In the genomic region with DNA sequence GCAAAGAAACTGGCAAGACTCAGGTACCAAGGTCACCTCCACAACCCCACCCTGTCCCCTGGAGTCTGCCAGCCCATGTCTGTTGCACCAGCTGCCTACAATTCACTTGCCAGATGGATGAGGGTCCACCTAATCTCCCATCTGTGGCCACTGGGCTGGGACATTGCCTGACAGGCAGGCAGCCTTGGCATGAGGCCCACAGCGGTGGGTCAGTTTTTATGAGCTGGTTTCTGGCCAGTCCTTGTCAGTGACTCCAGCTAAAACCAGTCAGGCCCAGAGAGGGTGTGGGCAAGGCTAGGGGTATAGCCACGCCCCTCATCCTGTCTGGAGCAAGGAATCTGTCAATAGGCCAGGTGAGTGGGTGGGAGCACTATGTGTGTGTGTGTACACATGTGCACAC, we compare ENCODE assay signal across 16 mouse cellular contexts. TPM values are rescaled to one million over a fixed set of nuclear protein-coding genes. Genes with fewer than 3 reads are reported as not detected.
A peak's percentile ranks its signal among the peaks of the same experiment; 100 is the strongest.
DNase-seq lines count a peak whose midpoint lies in the region; ATAC-seq and TF ChIP-seq lines count a peak whose summit lies in the region.
"Had no signal": no experiment of that assay in that cellular context is flagged by ENCODE, and none has a peak within 500 bp of the region (broad histone marks: within the 10 kb centered on the region; RNA-seq: fewer than 3 reads in every experiment).

No protein-coding gene starts in this region.

- no peaks in the 10 kb centered on the region for H3K27me3 ChIP-seq in intestine, embryonic 15.5 days (replicated peaks)
- no peaks in the 10 kb centered on the region for H3K27me3 ChIP-seq in intestine, postnatal 0 days (replicated peaks; ENCODE audit: control insufficient read depth, insufficient read depth, low read length)
- no peaks in the 10 kb centered on the region for H3K27me3 ChIP-seq in kidney, embryonic 16.5 days (ENCODE audit: insufficient read depth, low read length)
- H3K27me3 ChIP-seq in heart, embryonic 10.5 days (ENCODE audit: insufficient read depth, poor library complexity, severe bottlenecking) = no peaks in the 10 kb centered on the region
- H3K27me3 ChIP-seq: embryonic facial prominence, embryonic 12.5 days; forebrain, embryonic 15.5 days; heart, embryonic 12.5 days; liver, embryonic 13.5 days had no signal

- H3K4me1 ChIP-seq in intestine, embryonic 15.5 days (replicated peaks) = no peaks in the 10 kb centered on the region
- H3K4me1 ChIP-seq in intestine, postnatal 0 days (replicated peaks; ENCODE audit: control insufficient read depth, insufficient read depth, low read length) = no peaks in the 10 kb centered on the region
- H3K4me1 ChIP-seq in kidney, embryonic 16.5 days (ENCODE audit: insufficient read depth, low read length) = peaks cover 34% of the 10 kb centered on the region
- H3K4me1 ChIP-seq in heart, embryonic 10.5 days = peaks cover 33% of the 10 kb centered on the region
- H3K4me1 ChIP-seq: embryonic facial prominence, embryonic 12.5 days; forebrain, embryonic 15.5 days had no signal

- no peak overlapping the region for H3K9ac ChIP-seq in intestine, embryonic 15.5 days
- no peak overlapping the region for H3K9ac ChIP-seq in intestine, postnatal 0 days (ENCODE audit: low read depth, low read length)
- H3K9ac ChIP-seq in kidney, embryonic 16.5 days (replicated peaks; ENCODE audit: low read length) = no peak overlapping the region
- H3K9ac ChIP-seq: embryonic facial prominence, embryonic 12.5 days; forebrain, embryonic 15.5 days; heart, embryonic 12.5 days; liver, embryonic 13.5 days had no signal

- DNase-seq in MN1 (ENCODE audit: low spot score) = peak; percentile 73
- peak; percentile 82 for DNase-seq in gastrocnemius, adult 2 months
- no peak for DNase-seq in layer of hippocampus, postnatal 10 days (ENCODE audit: low spot score in 2 of 2)
- DNase-seq in heart, embryonic 10.5 days (ENCODE audit: low spot score) = no peak
- DNase-seq: cerebellum, adult 8-10 months; liver, embryonic 13.5 days; lung, postnatal 4 days had no signal

- no peak overlapping the region for H3K4me2 ChIP-seq in intestine, embryonic 15.5 days (replicated peaks)
- H3K4me2 ChIP-seq in intestine, postnatal 0 days (replicated peaks; ENCODE audit: low read depth) = no peak overlapping the region
- no peak overlapping the region for H3K4me2 ChIP-seq in kidney, embryonic 16.5 days (replicated peaks; ENCODE audit: low read depth, low read length)
- H3K4me2 ChIP-seq: embryonic facial prominence, embryonic 12.5 days; forebrain, embryonic 15.5 days; heart, embryonic 12.5 days; liver, embryonic 13.5 days had no signal

- H3K27ac ChIP-seq in intestine, embryonic 15.5 days = no peak overlapping the region
- no peak overlapping the region for H3K27ac ChIP-seq in intestine, postnatal 0 days (ENCODE audit: low read depth, low read length)
- H3K27ac ChIP-seq in gastrocnemius, adult 2 months = no peak overlapping the region
- peak overlapping the region; percentile 52; the same call in 1 of the 2 replicates for H3K27ac ChIP-seq in kidney, embryonic 16.5 days (ENCODE audit: low read length)
- no peak overlapping the region for H3K27ac ChIP-seq in heart, embryonic 10.5 days
- H3K27ac ChIP-seq: embryonic facial prominence, embryonic 12.5 days; forebrain, embryonic 15.5 days; liver, embryonic 13.5 days had no signal

- no peak overlapping the region for H3K4me3 ChIP-seq in intestine, embryonic 15.5 days (replicated peaks)
- no peak overlapping the region for H3K4me3 ChIP-seq in intestine, postnatal 0 days (ENCODE audit: low read depth, low read length)
- H3K4me3 ChIP-seq in gastrocnemius, adult 2 months = no peak overlapping the region
- no peak overlapping the region for H3K4me3 ChIP-seq in kidney, embryonic 16.5 days (ENCODE audit: low read length)
- H3K4me3 ChIP-seq in heart, embryonic 10.5 days = no peak overlapping the region
- H3K4me3 ChIP-seq: embryonic facial prominence, embryonic 12.5 days; forebrain, embryonic 15.5 days; heart, embryonic 12.5 days; liver, embryonic 13.5 days had no signal

- no peaks in the 10 kb centered on the region for H3K9me3 ChIP-seq in intestine, embryonic 15.5 days
- no peaks in the 10 kb centered on the region for H3K9me3 ChIP-seq in intestine, postnatal 0 days (ENCODE audit: control insufficient read depth)
- H3K9me3 ChIP-seq in kidney, embryonic 16.5 days (ENCODE audit: low read length) = no peaks in the 10 kb centered on the region
- H3K9me3 ChIP-seq in heart, embryonic 10.5 days = no peaks in the 10 kb centered on the region
- H3K9me3 ChIP-seq: embryonic facial prominence, embryonic 12.5 days; forebrain, embryonic 15.5 days; heart, embryonic 12.5 days; liver, embryonic 13.5 days had no signal

- H3K36me3 ChIP-seq in intestine, embryonic 15.5 days = peaks cover 4% of the 10 kb centered on the region; the same call in 1 of the 2 replicates
- peaks cover 61% of the 10 kb centered on the region for H3K36me3 ChIP-seq in intestine, postnatal 0 days (ENCODE audit: control insufficient read depth, insufficient read depth)
- H3K36me3 ChIP-seq in kidney, embryonic 16.5 days (ENCODE audit: insufficient read depth, low read length) = peaks cover 18% of the 10 kb centered on the region; the same call in 1 of the 2 replicates
- peaks cover 51% of the 10 kb centered on the region for H3K36me3 ChIP-seq in heart, embryonic 10.5 days

- peak; percentile 39; the same call in 1 of the 2 replicates for ATAC-seq in intestine, embryonic 15.5 days
- ATAC-seq in intestine, postnatal 0 days = no peak
- peak; percentile 59 for ATAC-seq in kidney, embryonic 16.5 days (ENCODE audit: low FRiP score, low TSS enrichment)
- ATAC-seq in megakaryocyte progenitor cell, adult 5-6 weeks (replicated peaks; ENCODE audit: poor library complexity) = no peak
- ATAC-seq: forebrain, embryonic 15.5 days; intestine, embryonic 16.5 days had no signal

- TF ChIP-seq CTCF in intestine, postnatal 0 days (IDR thresholded peaks at IDR 0.05; ENCODE audit: low read depth) = no peak
- no peak for TF ChIP-seq CTCF in gastrocnemius, adult 2 months (IDR thresholded peaks at IDR 0.05)

- WGBS in intestine, embryonic 15.5 days = 80% methylated on average over 2 of the region's 2 CpGs
- 71% methylated on average over 2 of the region's 2 CpGs for WGBS in intestine, postnatal 0 days
- 57% methylated on average over 2 of the region's 2 CpGs for WGBS in kidney, embryonic 16.5 days
- 79% methylated on average over 2 of the region's 2 CpGs for WGBS in heart, embryonic 10.5 days

- intact Hi-C loops in gastrocnemius, adult 2 months (cut with DNase I) = no loop called here

RNA-seq across cellular contexts. Expression of gene Hsd11b2, which starts 8.6 kb away (rescaled TPM):
- polyA plus RNA-seq in intestine, embryonic 15.5 days (2015; fragmentation: Nextera tagmentation; extraction: Ambion mirVana) = 2.7 and 3.0 TPM in 2 replicates
- 1.1 and 4.1 TPM in 2 replicates for polyA plus RNA-seq in intestine, postnatal 0 days (2015; fragmentation: Nextera tagmentation; extraction: Ambion mirVana)
- not detected for total RNA-seq in gastrocnemius, adult 2 months (2021)
- polyA plus RNA-seq in kidney, embryonic 16.5 days (2015; fragmentation: Nextera tagmentation; extraction: Ambion mirVana) = 39.3 and 39.9 TPM in 2 replicates
- total RNA-seq in layer of hippocampus, postnatal 10 days (2021) = under 1 TPM in 1 of 2 experiments, not detected in 1; 0.18 TPM
- 14.8 and 37.5 TPM in 2 replicates for polyA plus RNA-seq in heart, embryonic 10.5 days (2016; fragmentation: Nextera tagmentation; extraction: Ambion mirVana)
- total RNA-seq in megakaryocyte progenitor cell, adult 5-6 weeks (2015) = 0.10 and 0.12 TPM in 2 replicates
- total RNA-seq in megakaryocyte progenitor cell, adult 5-6 weeks (2017) = not detected in 2 replicates
- total RNA-seq: left cerebral cortex, adult 8-10 months had no signal

RNA-seq across cellular contexts. Expression of gene Zdhhc1, which starts 30.4 kb away (rescaled TPM):
- 20.1 and 22.6 TPM in 2 replicates for polyA plus RNA-seq in intestine, embryonic 15.5 days (2015; fragmentation: Nextera tagmentation; extraction: Ambion mirVana)
- 6.4 and 7.1 TPM in 2 replicates for polyA plus RNA-seq in intestine, postnatal 0 days (2015; fragmentation: Nextera tagmentation; extraction: Ambion mirVana)
- total RNA-seq in gastrocnemius, adult 2 months (2021) = 10 to 100 TPM in 1 of 2 experiments, 1 to 10 TPM in 1; 9.6 to 11.2 TPM
- 49.6 and 51.1 TPM in 2 replicates for polyA plus RNA-seq in kidney, embryonic 16.5 days (2015; fragmentation: Nextera tagmentation; extraction: Ambion mirVana)
- 10 to 100 TPM; 17.5 to 20.4 TPM for total RNA-seq in layer of hippocampus, postnatal 10 days (2021)
- polyA plus RNA-seq in heart, embryonic 10.5 days (2016; fragmentation: Nextera tagmentation; extraction: Ambion mirVana) = 16.1 and 21.6 TPM in 2 replicates
- total RNA-seq in megakaryocyte progenitor cell, adult 5-6 weeks (2015) = 4.8 and 5.7 TPM in 2 replicates
- 2.7 and 5.0 TPM in 2 replicates for total RNA-seq in megakaryocyte progenitor cell, adult 5-6 weeks (2017)

RNA-seq across cellular contexts. Expression of gene Atp6v0d1, which starts 38.7 kb away (rescaled TPM):
- polyA plus RNA-seq in intestine, embryonic 15.5 days (2015; fragmentation: Nextera tagmentation; extraction: Ambion mirVana) = 78.2 and 89.4 TPM in 2 replicates
- polyA plus RNA-seq in intestine, postnatal 0 days (2015; fragmentation: Nextera tagmentation; extraction: Ambion mirVana) = 140 and 151 TPM in 2 replicates
- 10 to 100 TPM; 40.3 to 41.6 TPM for total RNA-seq in gastrocnemius, adult 2 months (2021)
- polyA plus RNA-seq in kidney, embryonic 16.5 days (2015; fragmentation: Nextera tagmentation; extraction: Ambion mirVana) = 106 and 111 TPM in 2 replicates
- 100 to 1,000 TPM; 298 to 305 TPM for total RNA-seq in layer of hippocampus, postnatal 10 days (2021)
- polyA plus RNA-seq in heart, embryonic 10.5 days (2016; fragmentation: Nextera tagmentation; extraction: Ambion mirVana) = 69.7 and 70.6 TPM in 2 replicates
- total RNA-seq in megakaryocyte progenitor cell, adult 5-6 weeks (2015) = 137 and 142 TPM in 2 replicates
- total RNA-seq in megakaryocyte progenitor cell, adult 5-6 weeks (2017) = 50.5 and 56.6 TPM in 2 replicates

RNA-seq across cellular contexts. Expression of gene Tppp3, which starts 55.8 kb away (rescaled TPM):
- 38.1 and 39.3 TPM in 2 replicates for polyA plus RNA-seq in intestine, embryonic 15.5 days (2015; fragmentation: Nextera tagmentation; extraction: Ambion mirVana)
- polyA plus RNA-seq in intestine, postnatal 0 days (2015; fragmentation: Nextera tagmentation; extraction: Ambion mirVana) = 67.9 and 78.5 TPM in 2 replicates
- 10 to 100 TPM; 52.8 to 53.4 TPM for total RNA-seq in gastrocnemius, adult 2 months (2021)
- 22.2 and 24.8 TPM in 2 replicates for polyA plus RNA-seq in kidney, embryonic 16.5 days (2015; fragmentation: Nextera tagmentation; extraction: Ambion mirVana)
- 10 to 100 TPM; 34.5 to 40.0 TPM for total RNA-seq in layer of hippocampus, postnatal 10 days (2021)
- 25.5 and 28.4 TPM in 2 replicates for polyA plus RNA-seq in heart, embryonic 10.5 days (2016; fragmentation: Nextera tagmentation; extraction: Ambion mirVana)
- 0.27 TPM in 1 of 2 replicates, not detected in the other for total RNA-seq in megakaryocyte progenitor cell, adult 5-6 weeks (2015)
- total RNA-seq in megakaryocyte progenitor cell, adult 5-6 weeks (2017) = 0.57 and 2.4 TPM in 2 replicates

Comparison
In these comparisons a context has a peak if more than half of its experiments do, and no peak if none do; other contexts are left out.
1. ATAC-seq: peak in intestine, embryonic 15.5 days (single experiment) and kidney, embryonic 16.5 days (single experiment); none in intestine, postnatal 0 days (single experiment) and megakaryocyte progenitor cell, adult 5-6 weeks (single experiment).
2. DNase-seq: peak in MN1 (single experiment) and gastrocnemius, adult 2 months (single experiment); none in layer of hippocampus, postnatal 10 days (0 of 2) and heart, embryonic 10.5 days (single experiment).